Mouse (Mus musculus) forebrain, postnatal 0 days (tissue): ENCODE measurements at regions not wholly inside any gene's neighbourhood (a gene's known extent, or its start where the extent isn't known, plus 50 kb on each side); places are given as distances from the start of the nearest gene placed in this dataset.

ENCODE experiments used
- ATAC-seq: fragments of 200-750 bp; cut with Nextera tagmentation; 2 replicates; pipeline ENCODE4 v1.8.0; 2017; ENCODE audit warnings: mild to moderate bottlenecking, moderate library complexity
- DNase-seq: peaks from one replicate; pipeline ENCODE4 v3.0.0-alpha.2; 2015
- H3K27ac ChIP-seq: fragments of 300-500 bp; sonication (generic); 2 replicates; pipeline ENCODE4 v1.5.1; 2014; ENCODE audit warnings: low read depth, mild to moderate bottlenecking, antibody characterized with exemption, low read length, moderate library complexity, mixed read lengths
- H3K27me3 ChIP-seq: fragments of 300-500 bp; sonication (generic); 2 replicates; pipeline ENCODE4 v1.6.1; 2014; ENCODE audit warnings: mild to moderate bottlenecking, low read length, mixed read lengths; ENCODE audit not compliant: insufficient read depth
- H3K36me3 ChIP-seq: fragments of 300-500 bp; sonication (generic); 2 replicates; pipeline ENCODE4 v1.6.1; 2014; ENCODE audit warnings: mild to moderate bottlenecking, moderate library complexity; ENCODE audit not compliant: insufficient read depth
- H3K4me1 ChIP-seq: fragments of 300-500 bp; sonication (generic); 2 replicates; pipeline ENCODE4 v1.6.1; 2014; ENCODE audit warnings: antibody characterized with exemption; ENCODE audit not compliant: insufficient read depth
- H3K4me2 ChIP-seq: fragments of 300-500 bp; sonication (generic); 2 replicates; pipeline ENCODE4 v1.6.1; 2014; ENCODE audit warnings: low read depth, mild to moderate bottlenecking, moderate library complexity
- H3K4me3 ChIP-seq: fragments of 300-500 bp; sonication (generic); 2 replicates; pipeline ENCODE4 v1.5.1; 2014; ENCODE audit warnings: low read depth, low read length, mixed read lengths
- H3K9ac ChIP-seq: fragments of 300-500 bp; sonication (generic); 2 replicates; pipeline ENCODE4 v1.6.1; 2014; ENCODE audit warnings: mild to moderate bottlenecking
- H3K9me3 ChIP-seq: fragments of 300-500 bp; sonication (generic); 2 replicates; pipeline ENCODE4 v1.6.1; 2016; ENCODE audit warnings: low read length
- CTCF ChIP-seq: sonication (generic); IDR thresholded peaks from 2 replicates; pipeline ENCODE4 v1.5.1; 2016; ENCODE audit warnings: antibody characterized with exemption, control low read depth, low read depth
- whole genome bisulfite sequencing: fragments of 180-500 bp; shearing (Covaris S2); extraction: QIAGEN DNeasy Blood & Tissue Kit; methylation state at CpG from one replicate; pipeline ENCODE4 v1.1.7; 2014; 5-methylcytosine and 5-hydroxymethylcytosine counted together

DNA sequence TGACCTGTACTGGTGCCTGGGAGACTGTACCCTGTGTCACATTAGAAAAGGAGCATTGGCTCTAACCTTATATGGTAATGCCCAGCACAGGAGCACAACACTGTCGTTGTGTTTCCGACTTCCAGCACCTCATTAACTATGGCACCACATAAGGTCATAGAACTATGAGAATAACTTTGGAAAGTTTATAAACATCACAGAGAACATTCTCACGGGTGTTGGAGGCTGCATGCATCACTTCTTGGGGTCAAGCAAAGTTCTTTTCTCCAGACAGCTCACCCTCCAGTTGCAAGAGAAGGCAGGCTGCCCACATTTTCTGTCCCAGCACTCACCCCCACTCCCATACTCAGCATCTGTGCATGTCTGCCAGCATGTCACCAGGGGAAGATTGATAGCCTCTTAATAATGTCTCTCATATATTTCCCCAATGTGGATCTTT, 420.6 kb downstream of the Lmo4 start:
- no peak for TF ChIP-seq CTCF
- no peak for ATAC-seq
- Histone ChIP-seq H3K36me3 (no peaks in the 10 kb centered on the region), H3K9ac (no peak overlapping the region), H3K9me3 (no peaks in the 10 kb centered on the region), H3K4me1 (no peaks in the 10 kb centered on the region), H3K4me2 (no peak overlapping the region), H3K27ac (no peak overlapping the region), H3K27me3 (no peaks in the 10 kb centered on the region), H3K4me3 (no peak overlapping the region)
- DNase-seq, result no peak
- WGBS, result 80% methylated on average over 3 of the region's 3 CpGs

DNA sequence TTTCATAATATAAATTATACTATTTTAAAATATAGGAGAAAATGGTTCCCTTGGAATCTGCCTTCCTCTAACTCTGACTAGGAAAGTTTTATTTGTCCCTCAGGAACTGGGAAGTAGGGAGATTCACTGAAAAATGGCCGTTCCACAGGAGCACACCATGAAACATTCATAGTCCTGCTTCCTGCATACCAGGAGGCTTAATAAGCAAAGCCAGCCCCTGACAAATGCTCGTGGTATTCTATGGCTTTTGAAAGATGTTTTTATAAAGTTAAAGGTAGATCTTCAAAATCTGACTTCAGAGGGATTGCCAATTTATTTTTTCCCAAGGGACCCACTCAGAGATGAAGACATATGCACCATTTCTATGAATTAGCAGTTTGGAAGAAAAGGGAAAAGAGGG, 426.9 kb downstream of the Lmo4 start:
- no peak for DNase-seq
- no peak overlapping the region for H3K9ac ChIP-seq
- no peak overlapping the region for H3K4me3 ChIP-seq
- H3K4me1 ChIP-seq, result no peaks in the 10 kb centered on the region
- H3K36me3 ChIP-seq, result no peaks in the 10 kb centered on the region
- 74% methylated on average over 2 of the region's 2 CpGs for WGBS
- no peak overlapping the region for H3K27ac ChIP-seq
- H3K9me3 ChIP-seq, result no peaks in the 10 kb centered on the region
- TF ChIP-seq CTCF, result no peak
- no peaks in the 10 kb centered on the region for H3K27me3 ChIP-seq
- ATAC-seq, result no peak
- no peak overlapping the region for H3K4me2 ChIP-seq

DNA sequence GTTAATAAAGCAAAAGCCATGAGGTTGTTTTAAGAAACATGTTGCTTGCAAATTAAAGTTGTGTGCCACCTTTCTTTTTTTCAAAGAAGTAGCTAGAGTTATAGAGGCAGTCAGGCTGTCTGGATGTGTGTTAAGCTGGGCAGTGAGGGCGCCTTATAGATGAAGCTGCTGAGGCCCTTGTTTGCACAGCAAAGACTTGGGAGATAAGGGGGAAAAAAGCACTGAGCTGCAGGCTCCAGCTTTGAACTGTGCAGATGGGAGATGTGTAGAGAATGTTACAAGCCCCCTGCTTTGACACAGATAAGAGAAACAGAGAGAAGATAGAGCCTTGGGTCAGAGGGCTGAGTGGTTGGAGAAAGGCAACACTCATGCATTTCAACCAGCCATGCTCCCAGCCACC, 445.7 kb downstream of the Lmo4 start:
- Histone ChIP-seq H3K4me1 (no peaks in the 10 kb centered on the region), H3K27me3 (no peaks in the 10 kb centered on the region), H3K27ac (no peak overlapping the region), H3K9me3 (no peaks in the 10 kb centered on the region), H3K4me3 (no peak overlapping the region), H3K4me2 (no peak overlapping the region), H3K9ac (no peak overlapping the region), H3K36me3 (no peaks in the 10 kb centered on the region)
- WGBS, result 94% methylated on average over 1 of the region's 1 CpGs
- DNase-seq (no peak), ATAC-seq (no peak)
- no peak for TF ChIP-seq CTCF

DNA sequence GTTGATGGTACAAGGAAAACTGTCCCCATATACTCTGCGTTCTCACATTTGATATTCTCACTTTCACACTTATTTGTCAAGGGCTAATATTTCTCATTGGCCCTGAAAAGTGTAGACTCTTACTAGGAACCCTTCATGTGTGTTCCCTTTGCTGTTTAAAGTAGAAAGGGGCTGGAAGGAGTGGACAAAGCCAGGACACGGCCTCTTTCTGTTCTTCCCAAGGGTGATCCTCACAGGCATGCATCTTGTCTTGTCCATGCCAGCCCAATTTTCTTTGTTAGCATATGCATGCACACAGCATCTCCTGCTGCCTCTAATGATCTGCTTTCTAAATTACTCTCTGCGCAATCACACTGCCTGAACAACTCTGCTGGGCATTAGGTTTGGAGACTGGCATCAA, 451.8 kb downstream of the Lmo4 start:
- Histone ChIP-seq H3K9ac (no peak overlapping the region), H3K36me3 (no peaks in the 10 kb centered on the region), H3K9me3 (no peaks in the 10 kb centered on the region), H3K27ac (no peak overlapping the region), H3K4me3 (no peak overlapping the region), H3K4me2 (no peak overlapping the region), H3K27me3 (no peaks in the 10 kb centered on the region), H3K4me1 (no peaks in the 10 kb centered on the region)
- ATAC-seq, result no peak
- 89% methylated on average over 3 of the region's 3 CpGs for WGBS
- no peak for TF ChIP-seq CTCF
- DNase-seq, result no peak

DNA sequence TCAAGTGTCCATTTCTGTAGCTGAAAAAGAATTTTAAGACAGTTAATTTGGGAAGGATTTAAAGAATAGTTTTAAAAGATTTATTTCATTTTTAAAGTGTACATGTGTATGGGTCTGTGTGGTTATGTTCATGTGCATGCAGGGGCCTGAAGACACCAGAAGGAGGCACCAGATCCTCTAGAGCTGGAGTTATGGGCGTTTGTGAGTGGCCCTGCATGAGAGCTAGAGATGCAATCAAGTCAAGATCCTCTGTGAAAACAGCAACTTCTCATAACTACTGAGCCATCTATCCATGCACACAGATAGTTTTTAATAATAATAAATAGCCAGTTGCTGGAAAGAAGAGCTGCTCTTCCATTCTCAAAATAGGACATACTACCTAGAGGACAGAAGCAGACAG, 452.4 kb downstream of the Lmo4 start:
- DNase-seq (no peak), ATAC-seq (no peak)
- no peaks in the 10 kb centered on the region for H3K27me3 ChIP-seq
- H3K9me3 ChIP-seq, result no peaks in the 10 kb centered on the region
- WGBS, result 73% methylated on average over 1 of the region's 1 CpGs
- no peak overlapping the region for H3K4me2 ChIP-seq
- H3K27ac ChIP-seq, result no peak overlapping the region
- H3K36me3 ChIP-seq, result no peaks in the 10 kb centered on the region
- no peak overlapping the region for H3K9ac ChIP-seq
- H3K4me3 ChIP-seq, result no peak overlapping the region
- H3K4me1 ChIP-seq, result no peaks in the 10 kb centered on the region
- no peak for TF ChIP-seq CTCF

DNA sequence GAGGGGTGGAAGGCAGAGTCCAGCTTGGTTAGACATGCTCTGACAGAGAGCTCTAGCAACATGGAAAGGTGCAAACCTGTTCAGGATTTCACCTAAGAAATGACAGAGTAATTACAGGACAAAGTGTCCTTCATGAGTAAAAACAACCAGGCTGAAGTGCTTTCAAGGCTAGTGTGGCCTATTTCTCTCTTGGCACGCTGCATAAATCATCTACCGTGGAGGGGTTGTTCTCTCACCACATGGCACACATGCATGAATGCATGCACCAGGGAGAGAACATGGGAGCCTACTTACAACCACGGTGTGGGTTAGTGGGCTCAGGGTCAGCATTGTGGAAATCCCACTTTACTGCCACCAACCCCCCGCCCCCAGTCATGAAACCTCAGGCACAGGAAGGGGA, 454.9 kb downstream of the Lmo4 start:
- no peak overlapping the region for H3K4me3 ChIP-seq
- no peaks in the 10 kb centered on the region for H3K27me3 ChIP-seq
- no peak overlapping the region for H3K4me2 ChIP-seq
- H3K36me3 ChIP-seq, result no peaks in the 10 kb centered on the region
- no peak for TF ChIP-seq CTCF
- DNase-seq (no peak), ATAC-seq (no peak)
- H3K9me3 ChIP-seq, result no peaks in the 10 kb centered on the region
- no peak overlapping the region for H3K27ac ChIP-seq
- no peaks in the 10 kb centered on the region for H3K4me1 ChIP-seq
- no peak overlapping the region for H3K9ac ChIP-seq
- 78% methylated on average over 4 of the region's 4 CpGs for WGBS

DNA sequence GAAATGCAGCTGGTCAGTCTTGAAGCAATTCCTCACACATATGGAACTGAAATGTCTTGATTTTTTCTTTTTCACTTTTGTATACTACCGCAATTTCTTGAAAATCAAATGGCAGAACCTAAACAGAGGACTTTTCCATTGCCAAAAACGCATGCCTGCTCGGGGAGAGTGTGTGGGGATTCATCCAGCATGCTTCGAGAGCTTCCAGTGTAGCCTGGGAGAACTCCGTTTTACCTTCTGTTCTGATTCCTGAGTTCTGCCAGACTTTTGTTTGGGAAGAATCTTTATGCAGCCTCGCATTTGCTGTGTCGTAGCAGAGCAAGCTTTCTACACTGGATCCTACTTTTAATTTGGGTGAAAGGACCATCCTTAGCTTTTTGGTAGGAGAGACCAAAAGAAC, 461.4 kb downstream of the Lmo4 start:
- peaks cover 10% of the 10 kb centered on the region; the same call in 1 of the 2 replicates for H3K4me1 ChIP-seq
- WGBS, result 40% methylated on average over 7 of the region's 7 CpGs
- no peak for TF ChIP-seq CTCF

More for the DNA sequence above, 461.4 kb downstream of the Lmo4 start:
- H3K9ac ChIP-seq, result no peak overlapping the region
- H3K27ac ChIP-seq, result no peak overlapping the region
- DNase-seq (peak; percentile 64), ATAC-seq (peak; percentile 83)
- H3K4me2 ChIP-seq, result no peak overlapping the region
- H3K36me3 ChIP-seq, result no peaks in the 10 kb centered on the region
- H3K4me3 ChIP-seq, result no peak overlapping the region
- no peaks in the 10 kb centered on the region for H3K9me3 ChIP-seq
- no peaks in the 10 kb centered on the region for H3K27me3 ChIP-seq
